Mouse (Mus musculus) mesoderm, embryonic 11.5 days (tissue): ENCODE measurements at regions not wholly inside any gene's neighbourhood (a gene's known extent, or its start where the extent isn't known, plus 50 kb on each side); places are given as distances from the start of the nearest gene placed in this dataset.
A peak's percentile ranks its signal among the peaks of the same experiment; 100 is the strongest.

Experiments
- DNase-seq: peaks from one replicate; pipeline ENCODE4 v3.0.0-alpha.2; 2012; ENCODE audit warnings: low read depth, low spot score

DNA sequence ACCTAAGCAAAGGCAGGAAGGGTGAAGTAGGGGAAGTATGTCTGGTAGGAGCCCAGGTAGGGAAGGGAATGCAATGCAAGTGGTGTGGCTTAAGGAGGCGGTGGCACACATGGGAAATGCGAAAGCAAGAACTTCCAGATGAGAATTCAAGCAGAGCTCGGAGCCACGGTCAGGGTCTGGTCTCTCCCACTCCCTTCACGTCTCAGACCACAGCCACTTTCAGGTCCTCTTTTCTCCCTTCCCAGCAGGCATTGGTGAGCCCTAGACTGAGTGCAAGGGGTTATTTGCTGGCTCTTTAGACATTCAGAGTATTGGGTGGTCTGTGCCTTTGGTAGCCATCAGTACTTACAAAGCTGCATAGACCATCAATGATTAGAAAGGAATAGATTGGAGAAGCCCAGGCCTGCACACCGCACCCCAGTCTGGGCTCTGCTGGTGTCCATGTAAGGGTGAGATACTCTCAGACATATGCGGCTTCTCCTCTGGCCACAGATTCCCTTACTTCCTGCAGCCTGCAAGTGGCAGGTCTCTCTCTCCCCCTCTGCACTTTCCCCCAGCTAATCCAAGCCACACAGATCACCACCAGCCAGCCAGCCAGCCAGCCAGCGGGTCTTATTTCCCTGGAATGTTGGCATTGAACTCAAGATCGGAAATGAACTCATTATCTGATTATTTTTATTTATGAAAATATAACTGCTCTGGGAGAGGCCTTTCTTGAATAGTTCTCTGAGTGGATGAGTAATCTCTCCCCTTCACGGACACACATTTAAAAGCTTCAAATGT lies 113.6 kb downstream of the Zfp36l2 start:
- DNase-seq: no peak

GRCm38 (mm10) chr17:84072426-84073030 lies 115.2 kb downstream of the Zfp36l2 start:
- DNase-seq: no peak

- no peak for DNase-seq
Observed at GRCm38 (mm10) chr17:84071855-84072254, 115.9 kb downstream of the Zfp36l2 start.

DNA sequence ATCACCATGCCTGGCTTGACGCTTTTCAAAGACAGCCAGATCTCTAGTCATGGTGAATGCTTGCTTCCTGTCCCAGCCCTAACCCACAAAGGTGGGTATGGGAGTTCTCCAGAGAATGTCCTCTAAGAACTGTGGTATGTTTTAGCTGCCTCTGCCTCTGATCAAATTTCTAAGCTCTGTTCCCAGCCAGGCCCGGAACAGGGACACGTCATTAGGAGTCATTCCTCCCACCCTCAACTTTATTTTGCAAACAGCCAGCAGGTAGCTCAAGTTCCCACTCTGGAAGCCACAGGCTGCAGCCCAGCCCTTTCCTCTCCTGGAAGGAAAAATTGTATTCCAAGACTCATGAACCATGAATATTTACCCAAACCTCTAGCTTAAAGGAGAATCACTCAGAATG lies 117.2 kb downstream of the Zfp36l2 start:
- no peak for DNase-seq

DNA sequence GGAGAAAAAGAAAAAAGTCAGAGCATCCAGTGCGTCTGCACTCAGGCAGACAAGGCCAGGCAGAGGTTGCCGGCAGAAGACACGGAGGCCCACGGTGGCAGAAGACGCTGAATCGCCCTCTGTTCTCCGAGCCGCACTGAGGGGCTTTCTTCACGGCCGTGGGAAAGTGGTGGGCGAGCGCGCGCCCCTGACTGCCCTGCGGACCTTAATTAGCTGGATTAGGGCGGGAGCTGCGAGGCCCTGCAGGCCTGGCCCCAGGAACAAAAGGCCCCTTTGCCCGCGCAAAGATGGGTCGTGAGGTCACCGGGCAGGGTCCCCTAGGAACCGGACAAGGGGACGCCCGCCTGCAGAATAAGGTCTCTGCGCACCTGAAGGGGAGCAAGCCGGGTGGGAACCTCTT lies 120.6 kb downstream of the Zfp36l2 start:
- no peak for DNase-seq

DNA sequence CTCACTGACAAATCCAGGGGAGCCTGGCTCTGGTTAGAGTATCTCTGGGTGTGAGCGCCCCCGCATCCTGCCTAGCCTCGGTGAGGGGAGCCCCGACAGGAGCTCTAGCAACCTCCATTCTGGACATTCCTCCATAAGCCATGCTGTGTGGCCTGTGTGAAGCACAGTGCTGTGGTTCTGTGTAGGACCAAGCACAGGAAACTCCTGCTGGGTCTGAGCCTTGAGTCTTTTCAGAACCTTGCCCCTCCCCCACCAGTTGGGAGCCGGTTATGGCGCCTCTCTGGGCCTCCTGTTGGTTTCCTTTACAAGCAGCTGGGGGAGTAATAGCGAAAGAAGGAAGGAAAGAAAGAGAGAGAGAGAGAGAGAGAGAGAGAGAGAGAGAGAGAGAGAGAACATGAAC lies 124.0 kb downstream of the Zfp36l2 start:
- no peak for DNase-seq

- no peak for DNase-seq
Observed at GRCm38 (mm10) chr17:84061621-84062020, 126.1 kb downstream of the Zfp36l2 start.

- DNase-seq: no peak
Observed at GRCm38 (mm10) chr17:84056469-84056868, 131.3 kb downstream of the Zfp36l2 start.

GRCm38 (mm10) chr17:84052437-84052836 lies 135.3 kb downstream of the Zfp36l2 start:
- no peak for DNase-seq

DNA sequence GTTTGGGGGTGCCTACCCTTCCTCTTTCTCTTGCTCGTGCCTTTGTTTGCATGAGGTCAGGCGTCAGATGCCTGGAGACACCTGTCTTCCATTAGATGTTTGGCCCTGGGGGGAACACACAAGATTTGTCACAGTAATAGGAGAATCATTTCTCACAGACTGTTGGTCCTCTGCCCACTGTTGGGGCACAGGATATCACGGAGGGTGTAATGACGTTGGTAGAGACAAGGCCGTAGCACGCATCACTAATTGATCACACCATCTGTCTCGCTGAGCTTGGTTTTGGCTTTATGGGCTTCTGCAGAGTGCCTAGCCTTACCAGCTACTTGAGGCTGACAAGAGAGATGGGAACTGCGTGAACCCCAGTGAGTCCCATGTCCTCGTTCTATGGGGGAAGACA lies 136.5 kb downstream of the Zfp36l2 start:
- DNase-seq: no peak

GRCm38 (mm10) chr17:84048533-84048932 lies 139.2 kb downstream of the Zfp36l2 start:
- DNase-seq: no peak

GRCm38 (mm10) chr17:84047520-84047919 lies 140.2 kb downstream of the Zfp36l2 start:
- DNase-seq: no peak

GRCm38 (mm10) chr17:84045812-84046211 lies 141.9 kb downstream of the Zfp36l2 start:
- no peak for DNase-seq

GRCm38 (mm10) chr17:84044472-84044936 lies 143.2 kb downstream of the Zfp36l2 start:
- peak; percentile 81 for DNase-seq

DNA sequence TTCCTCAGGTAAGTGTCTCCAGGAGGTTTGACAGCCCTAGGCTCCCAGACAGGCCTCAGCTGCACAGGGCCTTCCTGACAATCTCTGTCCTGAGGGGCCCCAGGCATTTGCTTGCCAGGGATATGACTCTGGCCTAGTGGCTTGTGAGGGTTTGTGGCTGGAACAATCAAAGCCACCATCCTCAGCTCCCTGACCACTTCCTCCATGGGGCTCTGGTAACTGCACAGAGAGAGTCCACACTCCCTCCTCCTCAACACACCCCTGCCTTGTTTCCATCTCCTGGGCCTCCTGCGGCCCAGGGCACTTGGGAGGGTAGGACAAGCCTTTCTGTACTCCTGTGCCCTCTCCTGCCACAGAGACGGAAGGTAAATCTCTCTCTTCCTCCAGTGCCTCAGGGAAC lies 144.6 kb downstream of the Zfp36l2 start:
- no peak for DNase-seq

DNA sequence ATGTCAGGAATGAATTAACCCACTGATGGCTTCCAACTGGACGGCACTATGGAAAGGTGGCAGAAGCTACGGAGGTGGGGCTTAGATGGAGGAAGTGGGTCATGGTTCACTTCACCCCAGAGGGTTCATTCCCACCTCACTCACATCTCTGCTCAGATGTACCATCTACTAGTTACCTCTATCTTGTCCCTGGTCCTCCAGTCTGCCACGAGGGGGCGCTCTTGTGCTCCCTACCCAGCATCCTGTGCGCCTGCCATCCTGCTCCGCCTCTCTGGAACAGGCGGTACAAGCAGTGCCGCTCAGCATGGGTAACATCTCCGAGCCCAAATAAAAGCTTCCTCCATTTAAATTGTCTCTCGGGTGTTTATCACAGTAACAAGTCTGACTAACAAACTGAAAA lies 148.3 kb downstream of the Zfp36l2 start:
- no peak for DNase-seq

- DNase-seq: no peak
Observed at GRCm38 (mm10) chr17:84037580-84038304, 150.0 kb downstream of the Zfp36l2 start.

- no peak for DNase-seq
Observed at GRCm38 (mm10) chr17:84036056-84036455, 151.7 kb downstream of the Zfp36l2 start.

- no peak for DNase-seq
Observed at GRCm38 (mm10) chr17:84034801-84035200, 152.9 kb downstream of the Zfp36l2 start.

DNA sequence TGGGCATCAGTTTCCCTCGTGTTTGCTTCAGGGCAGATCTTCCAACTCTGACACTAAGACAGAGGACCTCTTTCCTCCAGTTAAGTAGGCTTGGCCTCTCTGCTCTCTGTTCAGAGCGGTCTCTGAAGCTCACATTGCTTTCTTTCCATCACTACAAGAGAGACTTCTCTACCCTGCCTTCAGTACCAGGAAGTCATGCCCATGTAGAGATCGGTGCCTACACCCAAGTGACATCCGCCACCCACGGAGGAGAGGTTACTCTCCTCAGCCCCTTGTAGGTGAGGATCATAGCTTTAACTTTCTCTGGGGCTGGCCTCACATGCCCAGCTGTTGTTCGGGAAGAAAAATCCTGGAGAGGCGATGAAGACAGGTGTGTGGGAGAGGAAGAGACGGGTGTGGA lies 155.3 kb downstream of the Zfp36l2 start:
- no peak for DNase-seq

- DNase-seq: no peak
Observed at GRCm38 (mm10) chr17:84031833-84032232, 155.9 kb downstream of the Zfp36l2 start.

DNA sequence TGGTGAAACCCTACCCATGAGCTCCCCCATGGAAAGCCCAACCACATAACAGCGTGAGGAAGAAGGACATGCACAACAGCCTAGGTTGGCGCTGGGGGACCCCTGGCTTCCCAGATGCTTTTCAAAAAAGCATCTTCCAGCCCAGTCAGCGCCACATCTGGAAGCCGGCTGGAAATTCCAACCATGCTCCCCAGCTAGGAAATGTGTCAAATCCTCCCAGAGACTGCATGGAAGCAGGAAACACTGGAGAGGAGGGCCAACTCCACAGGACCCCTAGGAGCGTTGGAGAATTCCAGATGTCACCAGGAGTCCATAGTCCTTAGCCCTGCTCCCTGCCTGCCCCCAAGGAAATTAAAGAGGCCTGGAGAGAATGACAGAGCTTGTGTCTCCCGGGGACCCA lies 156.4 kb downstream of the Zfp36l2 start:
- peak; percentile 65 for DNase-seq

- peak; percentile 23 for DNase-seq
Observed at GRCm38 (mm10) chr17:84030699-84031098, 157.0 kb downstream of the Zfp36l2 start.
